Mouse (Mus musculus) limb, embryonic 15.5 days (tissue): ENCODE results near the gene C8g. TPM values are rescaled to one million over a fixed set of nuclear protein-coding genes. Genes with fewer than 3 reads are reported as not detected.

Experiments used
- ATAC-seq: fragments of 200-750 bp; cut with Nextera tagmentation; 2 replicates; pipeline ENCODE4 v1.8.0; 2017; ENCODE audit warnings: low read depth, moderate TSS enrichment; ENCODE audit not compliant: insufficient number of reproducible peaks, low FRiP score, low TSS enrichment
- H3K27ac ChIP-seq: fragments of 300-500 bp; sonication (generic); 2 replicates; pipeline ENCODE4 v1.5.1; 2015; ENCODE audit warnings: moderate library complexity, mild to moderate bottlenecking, inconsistent platforms
- H3K27me3 ChIP-seq: fragments of 300-500 bp; sonication (generic); 2 replicates; pipeline ENCODE4 v1.6.1; 2015; ENCODE audit warnings: inconsistent platforms
- H3K36me3 ChIP-seq: fragments of 300-500 bp; sonication (generic); 2 replicates; pipeline ENCODE4 v1.6.1; 2015; ENCODE audit warnings: inconsistent platforms
- H3K4me1 ChIP-seq: fragments of 300-500 bp; sonication (generic); 2 replicates; pipeline ENCODE4 v1.6.1; 2015; ENCODE audit warnings: inconsistent platforms
- H3K4me2 ChIP-seq: fragments of 300-500 bp; sonication (generic); 2 replicates; pipeline ENCODE4 v1.6.1; 2015; ENCODE audit warnings: mild to moderate bottlenecking, inconsistent platforms
- H3K4me3 ChIP-seq: fragments of 300-500 bp; sonication (generic); 2 replicates; pipeline ENCODE4 v1.5.1; 2015; ENCODE audit warnings: mild to moderate bottlenecking, inconsistent platforms
- H3K9ac ChIP-seq: fragments of 300-500 bp; sonication (generic); 2 replicates; pipeline ENCODE4 v1.6.1; 2015; ENCODE audit warnings: inconsistent platforms
- H3K9me3 ChIP-seq: fragments of 300-500 bp; sonication (generic); 2 replicates; pipeline ENCODE4 v1.6.1; 2016; ENCODE audit warnings: inconsistent platforms
- WGBS: fragments of 180-500 bp; shearing (Covaris S2); methylation state at CpG from one replicate; pipeline ENCODE4 v1.1.7; 2015; 5-methylcytosine and 5-hydroxymethylcytosine counted together
- polyA plus RNA-seq: library from polyadenylated mRNA; unstranded; fragments of >200 nt; fragmentation: Nextera tagmentation; extraction: Ambion mirVana; gene quantifications from 2 replicates; pipeline ENCODE4 v1.2.1, GENCODE M21; 2015

C8g gene
- polyA plus RNA-seq, 1 experiment from 2014 or later: 4.6 TPM

- Histone ChIP-seq H3K9ac (no peak overlapping the region), H3K27me3 (no peaks in the 10 kb centered on the region), H3K4me1 (peaks cover 19% of the 10 kb centered on the region), H3K27ac (no peak overlapping the region), H3K4me3 (no peak overlapping the region), H3K36me3 (peaks cover 7% of the 10 kb centered on the region), H3K9me3 (no peaks in the 10 kb centered on the region), H3K4me2 (no peak overlapping the region)
- 43% methylated on average over 6 of the region's 6 CpGs for WGBS
- no peak for ATAC-seq
Observed at GRCm38 (mm10) chr2:25497846-25498575, 3.5 kb downstream of the C8g start.

GRCm38 (mm10) chr2:25496462-25496861, 5.1 kb downstream of the C8g start:
- Histone ChIP-seq H3K4me3 (no peak overlapping the region), H3K4me2 (no peak overlapping the region), H3K36me3 (no peaks in the 10 kb centered on the region), H3K9ac (no peak overlapping the region), H3K27me3 (no peaks in the 10 kb centered on the region), H3K9me3 (no peaks in the 10 kb centered on the region), H3K27ac (no peak overlapping the region), H3K4me1 (peaks cover 8% of the 10 kb centered on the region)
- ATAC-seq: no peak
- WGBS: 47% methylated on average over 4 of the region's 4 CpGs

GRCm38 (mm10) chr2:25493476-25493961, 8.0 kb downstream of the C8g start, which contains the start of gene Lcn12:
Lcn12 (minus strand) TSS chr2:25493911.
- Histone ChIP-seq H3K9me3 (no peaks in the 10 kb centered on the region), H3K4me3 (no peak within 1 kb of the TSS), H3K36me3 (no peaks in the 10 kb centered on the region), H3K4me1 (no peaks in the 10 kb centered on the region), H3K27ac (no peak within 1 kb of the TSS), H3K9ac (no peak within 1 kb of the TSS), H3K4me2 (no peak within 1 kb of the TSS), H3K27me3 (no peaks in the 10 kb centered on the region)
- ATAC-seq: no peak
- WGBS: 86% methylated on average over 5 of the region's 5 CpGs

- Histone ChIP-seq H3K9me3 (no peaks in the 10 kb centered on the region), H3K9ac (no peak overlapping the region), H3K27me3 (0 out of 2 replicates have a peak, but pooled peaks cover 2% of the 10 kb centered on the region), H3K36me3 (no peaks in the 10 kb centered on the region), H3K27ac (no peak overlapping the region), H3K4me1 (no peaks in the 10 kb centered on the region), H3K4me2 (no peak overlapping the region), H3K4me3 (no peak overlapping the region)
- ATAC-seq: no peak
- WGBS: 81% methylated on average over 5 of the region's 5 CpGs
Observed at GRCm38 (mm10) chr2:25492988-25493387, 8.5 kb downstream of the C8g start.

- Histone ChIP-seq H3K27me3 (0 out of 2 replicates have a peak, but pooled peaks cover 3% of the 10 kb centered on the region), H3K4me1 (no peaks in the 10 kb centered on the region), H3K4me3 (no peak overlapping the region), H3K4me2 (no peak overlapping the region), H3K36me3 (no peaks in the 10 kb centered on the region), H3K9me3 (no peaks in the 10 kb centered on the region), H3K9ac (no peak overlapping the region), H3K27ac (no peak overlapping the region)
- no peak for ATAC-seq
- 80% methylated on average over 7 of the region's 7 CpGs for WGBS
Observed at GRCm38 (mm10) chr2:25488671-25489068, 12.8 kb downstream of the C8g start.

GRCm38 (mm10) chr2:25487965-25488670, 13.4 kb downstream of the C8g start:
- ATAC-seq: no peak
- Histone ChIP-seq H3K36me3 (no peaks in the 10 kb centered on the region), H3K4me2 (no peak overlapping the region), H3K4me1 (no peaks in the 10 kb centered on the region), H3K4me3 (no peak overlapping the region), H3K9me3 (no peaks in the 10 kb centered on the region), H3K27me3 (0 out of 2 replicates have a peak, but pooled peaks cover 3% of the 10 kb centered on the region), H3K27ac (no peak overlapping the region), H3K9ac (no peak overlapping the region)
- WGBS: 75% methylated on average over 6 of the region's 6 CpGs

GRCm38 (mm10) chr2:25484901-25485647, 16.4 kb downstream of the C8g start:
- no peaks in the 10 kb centered on the region for H3K36me3 ChIP-seq
- no peaks in the 10 kb centered on the region for H3K9me3 ChIP-seq
- 61% methylated on average over 11 of the region's 11 CpGs for WGBS
- no peak overlapping the region for H3K4me3 ChIP-seq
- ATAC-seq: no peak
- H3K9ac ChIP-seq: no peak overlapping the region
- H3K4me1 ChIP-seq: no peaks in the 10 kb centered on the region
- H3K27ac ChIP-seq: no peak overlapping the region
- 0 out of 2 replicates have a peak, but pooled peaks cover 3% of the 10 kb centered on the region for H3K27me3 ChIP-seq
- H3K4me2 ChIP-seq: no peak overlapping the region

- WGBS: 23% methylated on average over 7 of the region's 7 CpGs
- Histone ChIP-seq H3K4me2 (no peak overlapping the region), H3K4me1 (no peaks in the 10 kb centered on the region), H3K9me3 (no peaks in the 10 kb centered on the region), H3K27me3 (0 out of 2 replicates have a peak, but pooled peaks cover under 1% of the 10 kb centered on the region), H3K9ac (no peak overlapping the region), H3K27ac (no peak overlapping the region), H3K4me3 (no peak overlapping the region), H3K36me3 (no peaks in the 10 kb centered on the region)
- ATAC-seq: no peak
Observed at GRCm38 (mm10) chr2:25482969-25483368, 18.6 kb downstream of the C8g start.

GRCm38 (mm10) chr2:25480541-25480940, 21.0 kb downstream of the C8g start:
- H3K4me3 ChIP-seq: no peak overlapping the region
- no peaks in the 10 kb centered on the region for H3K9me3 ChIP-seq
- H3K9ac ChIP-seq: no peak overlapping the region
- 85% methylated on average over 1 of the region's 1 CpGs for WGBS
- H3K27ac ChIP-seq: peak overlapping the region; percentile 48; the same call in 1 of the 2 replicates
- H3K4me2 ChIP-seq: no peak overlapping the region
- ATAC-seq: no peak
- H3K36me3 ChIP-seq: no peaks in the 10 kb centered on the region
- H3K27me3 ChIP-seq: no peaks in the 10 kb centered on the region
- H3K4me1 ChIP-seq: no peaks in the 10 kb centered on the region

GRCm38 (mm10) chr2:25479551-25480311, 21.8 kb downstream of the C8g start:
- Histone ChIP-seq H3K36me3 (no peaks in the 10 kb centered on the region), H3K9ac (no peak overlapping the region), H3K4me1 (no peaks in the 10 kb centered on the region), H3K27ac (peak overlapping the region; percentile 71), H3K27me3 (no peaks in the 10 kb centered on the region), H3K4me3 (no peak overlapping the region), H3K4me2 (no peak overlapping the region), H3K9me3 (no peaks in the 10 kb centered on the region)
- no peak for ATAC-seq
- WGBS: 48% methylated on average over 10 of the region's 10 CpGs

- Histone ChIP-seq H3K4me1 (no peaks in the 10 kb centered on the region), H3K9me3 (no peaks in the 10 kb centered on the region), H3K4me3 (no peak overlapping the region), H3K27me3 (no peaks in the 10 kb centered on the region), H3K4me2 (no peak overlapping the region), H3K9ac (no peak overlapping the region), H3K36me3 (no peaks in the 10 kb centered on the region), H3K27ac (no peak overlapping the region)
- 83% methylated on average over 3 of the region's 3 CpGs for WGBS
- ATAC-seq: no peak; the same call in 1 of the 2 replicates
Observed at GRCm38 (mm10) chr2:25477967-25478675, 23.4 kb downstream of the C8g start.
